Mouse (Mus musculus) olfactory bulb, adult 2 months (tissue): Measurements from ENCODE around the gene Tshb.

Experiments used
- CTCF ChIP-seq: fragments of 200-500 bp; IDR thresholded peaks from 2 replicates; pipeline ENCODE4 v1.5.1; 2012; ENCODE audit warnings: low read depth, mild to moderate bottlenecking, low read length, moderate library complexity; ENCODE audit not compliant: insufficient read depth
- POLR2A ChIP-seq: fragments of 200-500 bp; IDR thresholded peaks from 2 replicates; pipeline ENCODE4 v1.6.1; 2012; ENCODE audit warnings: mild to moderate bottlenecking, low read depth, low read length, moderate library complexity; ENCODE audit not compliant: insufficient read depth

DNA sequence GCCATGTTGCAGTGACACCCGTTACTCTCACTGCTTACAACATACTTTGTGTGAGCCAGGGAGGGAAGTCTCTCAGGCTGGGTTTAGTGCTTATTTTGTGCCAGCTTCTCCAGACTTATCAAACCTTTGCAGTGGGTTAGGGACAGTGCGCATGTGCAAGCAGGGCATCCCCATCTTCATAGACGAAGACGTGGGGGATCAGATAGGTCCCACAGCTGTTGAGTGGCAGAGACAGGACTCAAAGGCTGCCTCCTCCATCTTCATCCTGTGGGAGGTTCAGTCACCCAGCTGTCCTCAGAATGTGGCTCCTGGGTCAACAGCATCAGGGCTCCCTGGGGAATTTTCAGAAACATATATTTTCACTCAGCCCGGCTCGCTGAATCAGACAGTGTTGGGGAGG, 46.1 kb downstream of the Tshb start:
- no peak for TF ChIP-seq CTCF
- no peak for TF ChIP-seq POLR2A
